Mouse (Mus musculus) hindbrain, postnatal 0 days (tissue): ENCODE results near the gene A030003K21Rik. TPM values are rescaled to one million over a fixed set of nuclear protein-coding genes. Genes with fewer than 3 reads are reported as not detected.
"Not testable (repeated sequence)": the region's sequence is repeated elsewhere in the genome, so short reads cannot be mapped to it uniquely, and the experiment has no call there.

ENCODE experiments used
- ATAC-seq: fragments of 200-750 bp; cut with Nextera tagmentation; 2 replicates; pipeline ENCODE4 v1.8.0; 2017; ENCODE audit warnings: mild to moderate bottlenecking, moderate TSS enrichment, moderate library complexity
- DNase-seq: peaks from one replicate; pipeline ENCODE4 v3.0.0-alpha.2; 2015; ENCODE audit warnings: low spot score
- H3K27ac ChIP-seq: fragments of 300-500 bp; sonication (generic); 2 replicates; pipeline ENCODE4 v1.5.1; 2014; ENCODE audit warnings: mild to moderate bottlenecking
- H3K27me3 ChIP-seq: fragments of 300-500 bp; sonication (generic); 2 replicates; pipeline ENCODE4 v1.6.1; 2014; ENCODE audit warnings: low read length, mixed read lengths; ENCODE audit not compliant: insufficient read depth
- H3K36me3 ChIP-seq: fragments of 300-500 bp; sonication (generic); 2 replicates; pipeline ENCODE4 v1.6.1; 2014; ENCODE audit warnings: low read length, mixed read lengths; ENCODE audit not compliant: insufficient read depth
- H3K4me1 ChIP-seq: fragments of 300-500 bp; sonication (generic); 2 replicates; pipeline ENCODE4 v1.6.1; 2014; ENCODE audit warnings: antibody characterized with exemption, low read length, mixed read lengths; ENCODE audit not compliant: insufficient read depth
- H3K4me2 ChIP-seq: fragments of 300-500 bp; sonication (generic); 2 replicates; pipeline ENCODE4 v1.6.1; 2014; ENCODE audit warnings: low read depth, mild to moderate bottlenecking, low read length, moderate library complexity, mixed read lengths
- H3K4me3 ChIP-seq: fragments of 300-500 bp; sonication (generic); 2 replicates; pipeline ENCODE4 v1.5.1; 2014; ENCODE audit warnings: low read length
- H3K9ac ChIP-seq: fragments of 300-500 bp; sonication (generic); replicated peaks from 2 replicates; pipeline ENCODE4 v1.6.1; 2014; ENCODE audit warnings: mild to moderate bottlenecking, low read length, moderate library complexity, mixed read lengths
- H3K9me3 ChIP-seq: fragments of 300-500 bp; sonication (generic); 2 replicates; pipeline ENCODE4 v1.6.1; 2016; ENCODE audit warnings: low read length, mixed read lengths
- CTCF ChIP-seq: IDR thresholded peaks from 2 replicates; pipeline ENCODE4 v1.5.1; 2016; ENCODE audit warnings: antibody characterized with exemption, control low read depth, low read depth
- WGBS: fragments of 180-500 bp; shearing (Covaris S2); extraction: QIAGEN DNeasy Blood & Tissue Kit; methylation state at CpG from one replicate; pipeline ENCODE4 v1.1.7; 2014; 5-methylcytosine and 5-hydroxymethylcytosine counted together
- polyA plus RNA-seq: library from polyadenylated mRNA; unstranded; fragments of >200 nt; fragmentation: Nextera tagmentation; extraction: Ambion mirVana; gene quantifications from 2 replicates; pipeline ENCODE4 v1.2.1, GENCODE M21; 2015
- total RNA-seq: library from RNA; depleted of rRNA; stranded (reverse); fragments of >200 nt; gene quantifications from 2 replicates; pipeline ENCODE4 v1.2.3, GENCODE M21; 2014

Gene A030003K21Rik
- total and polyA plus RNA-seq, 2 experiments from 2014 or later, result not detected

GRCm38 (mm10) chr1:82975750-82976149 lies 32.6 kb upstream of the A030003K21Rik start:
- Histone ChIP-seq H3K27me3 (no peaks in the 10 kb centered on the region), H3K27ac (no peak overlapping the region), H3K4me1 (no peaks in the 10 kb centered on the region; the same call in 1 of the 2 replicates), H3K4me2 (no peak overlapping the region), H3K36me3 (no peaks in the 10 kb centered on the region), H3K9me3 (no peaks in the 10 kb centered on the region), H3K9ac (no peak overlapping the region), H3K4me3 (no peak overlapping the region)
- WGBS, result 81% methylated on average over 5 of the region's 5 CpGs
- DNase-seq, result no peak
- TF ChIP-seq CTCF, result no peak
- no peak for ATAC-seq

- ATAC-seq (no peak), DNase-seq (no peak)
- WGBS, result 91% methylated on average over 9 of the region's 9 CpGs
Observed at GRCm38 (mm10) chr1:82974342-82974741, 31.2 kb upstream of the A030003K21Rik start.

GRCm38 (mm10) chr1:82973901-82974300 lies 30.7 kb upstream of the A030003K21Rik start:
- WGBS, result 82% methylated on average over 6 of the region's 6 CpGs
- TF ChIP-seq CTCF, result no peak

More at GRCm38 (mm10) chr1:82974342-82974741, 31.2 kb upstream of the A030003K21Rik start:
- Histone ChIP-seq H3K36me3 (no peaks in the 10 kb centered on the region), H3K9me3 (no peaks in the 10 kb centered on the region), H3K27me3 (no peaks in the 10 kb centered on the region), H3K9ac (no peak overlapping the region), H3K4me1 (no peaks in the 10 kb centered on the region; the same call in 1 of the 2 replicates), H3K27ac (no peak overlapping the region), H3K4me2 (no peak overlapping the region), H3K4me3 (no peak overlapping the region)
- TF ChIP-seq CTCF, result no peak

GRCm38 (mm10) chr1:82973244-82973643 lies 30.1 kb upstream of the A030003K21Rik start:
- 85% methylated on average over 1 of the region's 1 CpGs for WGBS
- Histone ChIP-seq H3K27me3 (no peaks in the 10 kb centered on the region), H3K9me3 (no peaks in the 10 kb centered on the region), H3K36me3 (no peaks in the 10 kb centered on the region), H3K9ac (no peak overlapping the region), H3K4me1 (no peaks in the 10 kb centered on the region; the same call in 1 of the 2 replicates), H3K27ac (no peak overlapping the region), H3K4me3 (no peak overlapping the region), H3K4me2 (no peak overlapping the region)
- no peak for ATAC-seq
- TF ChIP-seq CTCF, result no peak
- DNase-seq, result no peak

More at GRCm38 (mm10) chr1:82973901-82974300, 30.7 kb upstream of the A030003K21Rik start:
- DNase-seq, result no peak
- Histone ChIP-seq H3K36me3 (no peaks in the 10 kb centered on the region), H3K4me2 (no peak overlapping the region), H3K27me3 (no peaks in the 10 kb centered on the region), H3K4me3 (no peak overlapping the region), H3K9ac (no peak overlapping the region), H3K4me1 (no peaks in the 10 kb centered on the region; the same call in 1 of the 2 replicates), H3K27ac (no peak overlapping the region), H3K9me3 (no peaks in the 10 kb centered on the region)
- no peak for ATAC-seq

GRCm38 (mm10) chr1:82972046-82972445 lies 28.9 kb upstream of the A030003K21Rik start:
- Histone ChIP-seq H3K4me2 (no peak overlapping the region), H3K27ac (no peak overlapping the region), H3K9ac (no peak overlapping the region), H3K4me3 (no peak overlapping the region), H3K36me3 (no peaks in the 10 kb centered on the region), H3K9me3 (no peaks in the 10 kb centered on the region), H3K27me3 (no peaks in the 10 kb centered on the region), H3K4me1 (no peaks in the 10 kb centered on the region; the same call in 1 of the 2 replicates)
- no peak for TF ChIP-seq CTCF
- DNase-seq, result no peak
- 64% methylated on average over 4 of the region's 4 CpGs for WGBS
- no peak for ATAC-seq

GRCm38 (mm10) chr1:82966413-82966812 lies 23.2 kb upstream of the A030003K21Rik start:
- 69% methylated on average over 3 of the region's 3 CpGs for WGBS
- no peak overlapping the region for H3K27ac ChIP-seq

GRCm38 (mm10) chr1:82959870-82960385 lies 16.7 kb upstream of the A030003K21Rik start, which contains the start of gene Gm47955:
TSS of gene Gm47955 (plus strand) at chr1:82960286.
- no peaks in the 10 kb centered on the region for H3K9me3 ChIP-seq
- TF ChIP-seq CTCF, result no peak
- WGBS, result 90% methylated on average over 11 of the region's 11 CpGs
- no peak within 1 kb of the TSS for H3K27ac ChIP-seq
- H3K4me2 ChIP-seq, result no peak within 1 kb of the TSS
- no peak for DNase-seq
- no peak within 1 kb of the TSS for H3K4me3 ChIP-seq
- no peaks in the 10 kb centered on the region for H3K36me3 ChIP-seq
- H3K27me3 ChIP-seq, result no peaks in the 10 kb centered on the region
- H3K4me1 ChIP-seq, result no peaks in the 10 kb centered on the region
- no peak within 1 kb of the TSS for H3K9ac ChIP-seq
- no peak for ATAC-seq

More at GRCm38 (mm10) chr1:82966413-82966812, 23.2 kb upstream of the A030003K21Rik start:
- Histone ChIP-seq H3K4me1 (no peaks in the 10 kb centered on the region), H3K9ac (no peak overlapping the region), H3K36me3 (no peaks in the 10 kb centered on the region), H3K9me3 (no peaks in the 10 kb centered on the region), H3K4me2 (no peak overlapping the region), H3K27me3 (no peaks in the 10 kb centered on the region), H3K4me3 (no peak overlapping the region)
- DNase-seq (no peak), ATAC-seq (no peak)
- no peak for TF ChIP-seq CTCF

- not testable (repeated sequence) for H3K4me1 ChIP-seq, H3K9ac ChIP-seq, H3K36me3 ChIP-seq, H3K27me3 ChIP-seq, H3K4me3 ChIP-seq, ATAC-seq, DNase-seq, H3K9me3 ChIP-seq, H3K4me2 ChIP-seq, H3K27ac ChIP-seq
Observed at GRCm38 (mm10) chr1:82955913-82956312, 12.7 kb upstream of the A030003K21Rik start, which contains the start of gene Gm7544. TSS of gene Gm7544 (minus strand) at chr1:82956013.
